Mouse (Mus musculus): ENCODE measurements at regions not wholly inside any gene's neighbourhood (a gene's known extent, or its start where the extent isn't known, plus 50 kb on each side); places are given as distances from the start of the nearest gene placed in this dataset.

GRCm38 (mm10) chr3:137105930-137106329 is 234.9 kb upstream of the Emcn start:
- DNase-seq, result no peak

DNA sequence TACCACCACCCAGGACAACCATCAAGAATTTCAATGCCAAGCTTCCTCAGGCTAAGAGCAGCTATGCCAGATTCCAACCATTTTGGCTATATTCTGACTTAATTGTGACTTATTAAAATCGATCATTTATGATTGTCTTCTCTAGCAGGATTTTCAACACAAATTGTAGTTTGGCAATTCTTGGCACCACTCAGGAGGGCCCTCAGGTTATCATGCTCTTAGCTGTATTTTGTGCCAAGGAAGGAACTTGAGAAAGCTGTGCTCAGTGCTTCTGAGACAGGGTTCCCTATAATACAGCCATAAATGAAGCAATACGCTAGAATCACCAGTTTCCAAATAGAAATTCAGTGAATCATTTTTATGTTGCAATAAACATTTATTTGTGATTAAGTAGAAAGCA is 232.7 kb upstream of the Emcn start:
- no peak for DNase-seq

- no peak for DNase-seq
Observed at GRCm38 (mm10) chr3:137109786-137110185, 231.1 kb upstream of the Emcn start.

DNA sequence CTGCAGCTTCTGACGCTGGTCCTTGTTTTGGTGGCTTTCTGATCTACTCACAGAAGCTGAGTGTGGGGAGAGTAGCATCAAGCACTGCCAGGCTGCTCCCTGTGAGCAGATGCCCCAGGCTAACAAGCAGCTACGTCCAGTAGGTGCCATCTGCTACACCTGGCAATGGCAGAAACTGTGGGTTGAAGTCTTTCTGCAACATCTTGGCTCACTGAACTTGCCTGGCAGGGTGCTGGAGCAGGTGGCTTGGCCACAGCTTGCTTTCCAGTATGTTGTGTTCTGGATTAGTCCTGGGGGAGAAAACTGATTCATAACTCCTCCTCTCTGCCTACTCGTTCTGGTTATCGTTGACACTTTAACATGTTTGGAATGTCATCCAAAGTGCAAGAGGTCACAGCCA is 230.4 kb upstream of the Emcn start:
- no peak for DNase-seq

DNA sequence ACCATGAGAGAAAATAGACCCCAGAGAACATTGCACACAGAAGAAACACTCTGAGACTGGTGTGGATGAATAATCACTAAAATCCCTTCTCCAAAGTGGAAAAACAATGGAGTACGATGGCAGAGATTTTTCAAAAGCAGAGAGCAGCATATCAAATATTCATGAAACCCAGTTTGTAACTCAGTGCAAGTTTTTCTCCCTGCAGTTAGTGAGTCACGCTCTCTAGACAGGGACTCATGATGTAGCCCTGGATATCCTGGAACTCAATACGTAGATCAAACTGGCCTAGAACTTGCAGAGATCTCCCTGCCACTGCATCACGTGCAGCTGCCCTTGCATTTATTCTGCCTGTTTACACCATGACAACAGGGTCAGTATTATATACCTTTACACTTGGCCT is 210.9 kb upstream of the Emcn start:
- no peak for DNase-seq

DNA sequence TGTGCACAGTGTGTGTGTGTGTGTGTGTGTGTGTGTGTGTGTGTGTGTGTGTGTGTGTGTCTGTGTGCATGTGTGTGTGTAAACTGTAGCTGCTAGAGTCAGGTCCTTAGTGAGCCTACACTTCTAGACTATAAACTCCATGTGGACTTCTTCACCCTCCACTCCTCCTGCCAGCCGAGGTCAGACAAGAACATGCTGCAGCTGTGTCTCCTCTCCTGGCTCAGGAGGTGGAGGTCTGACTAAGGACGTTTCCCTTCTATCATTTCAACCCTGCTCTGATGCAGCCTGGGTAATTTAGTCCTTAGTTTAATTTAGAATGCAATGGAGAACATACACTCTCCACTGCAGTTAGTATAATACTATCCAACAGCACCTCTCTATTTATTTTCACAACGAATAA is 198.8 kb upstream of the Emcn start:
- DNase-seq, result no peak

DNA sequence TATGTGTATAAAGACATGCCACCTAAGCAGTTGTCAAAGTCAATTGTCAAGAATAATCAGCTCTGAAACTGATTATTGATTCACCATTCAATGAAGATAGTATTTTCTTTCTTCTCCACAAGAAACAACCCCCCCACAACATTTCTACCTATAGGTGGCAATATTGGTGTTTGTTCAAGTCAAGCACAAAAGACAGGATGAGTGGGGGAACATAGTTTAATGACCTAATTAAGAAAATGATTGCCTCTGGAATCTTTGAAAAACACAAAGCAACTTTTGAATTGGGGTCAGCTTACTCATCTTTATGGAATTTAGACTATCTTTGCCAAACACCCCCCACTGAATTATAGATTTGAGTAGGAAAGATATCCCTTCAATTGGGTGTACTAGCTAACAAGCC is 194.8 kb upstream of the Emcn start:
- DNase-seq, result no peak

DNA sequence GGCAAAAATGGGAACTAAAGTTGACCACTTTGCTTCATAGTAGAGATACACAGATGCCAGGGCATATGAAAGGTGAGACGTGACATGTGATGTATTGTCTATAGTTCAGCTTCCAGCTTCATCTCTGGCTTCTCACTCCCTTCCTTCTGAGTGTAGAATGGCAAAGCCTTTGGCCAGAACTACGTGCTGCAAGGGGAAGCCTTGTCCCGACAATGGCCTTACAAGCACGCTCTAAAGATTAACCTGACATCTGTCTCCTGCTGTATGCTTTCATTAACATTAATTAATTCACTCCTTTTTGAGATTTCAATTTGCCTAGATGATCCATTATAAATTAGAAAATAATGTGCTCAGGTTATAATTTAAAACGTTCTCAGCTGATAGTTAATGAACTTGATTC is 193.5 kb upstream of the Emcn start:
- no peak for DNase-seq

DNA sequence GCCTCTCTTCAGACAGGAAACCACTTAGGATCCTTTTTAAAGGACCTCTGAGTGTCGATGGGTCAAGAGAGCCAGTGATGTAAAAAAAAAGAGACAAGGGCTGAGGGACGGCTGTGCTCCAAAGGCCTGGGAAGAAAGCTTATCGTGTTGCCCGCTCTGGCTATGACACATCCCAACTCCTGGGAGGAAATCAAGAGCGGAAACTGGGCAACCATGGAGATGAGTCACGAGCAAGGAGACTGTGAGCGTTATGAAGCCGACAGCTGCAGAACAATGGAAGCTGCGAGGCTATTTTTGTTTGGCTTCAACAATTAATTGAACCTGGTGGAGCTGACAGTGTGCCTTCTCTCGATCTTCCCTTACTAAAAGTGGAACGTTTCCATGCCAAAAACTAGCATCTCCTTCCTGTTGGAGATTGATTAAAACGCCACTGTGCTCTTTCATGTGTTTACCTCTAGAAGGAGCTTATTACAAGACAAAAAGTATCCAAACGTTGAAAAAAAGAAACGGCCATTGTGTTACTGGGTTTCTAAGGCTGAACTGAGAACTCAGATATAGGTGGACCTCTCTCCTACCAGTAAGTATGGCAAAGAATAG is 190.4 kb upstream of the Emcn start:
- peak; percentile 48 for DNase-seq

GRCm38 (mm10) chr3:137151431-137151830 is 189.4 kb upstream of the Emcn start:
- no peak for DNase-seq

- DNase-seq, result peak; percentile 4
Observed at GRCm38 (mm10) chr3:137153234-137153633, 187.6 kb upstream of the Emcn start.

GRCm38 (mm10) chr3:137154200-137155042 is 186.4 kb upstream of the Emcn start:
- no peak for DNase-seq

- DNase-seq, result no peak
Observed at GRCm38 (mm10) chr3:137155043-137155404, 185.8 kb upstream of the Emcn start.

GRCm38 (mm10) chr3:137156250-137156975 is 184.5 kb upstream of the Emcn start:
- peak; percentile 28 for DNase-seq

GRCm38 (mm10) chr3:137189035-137189434 is 151.8 kb upstream of the Emcn start:
- DNase-seq, result no peak

DNA sequence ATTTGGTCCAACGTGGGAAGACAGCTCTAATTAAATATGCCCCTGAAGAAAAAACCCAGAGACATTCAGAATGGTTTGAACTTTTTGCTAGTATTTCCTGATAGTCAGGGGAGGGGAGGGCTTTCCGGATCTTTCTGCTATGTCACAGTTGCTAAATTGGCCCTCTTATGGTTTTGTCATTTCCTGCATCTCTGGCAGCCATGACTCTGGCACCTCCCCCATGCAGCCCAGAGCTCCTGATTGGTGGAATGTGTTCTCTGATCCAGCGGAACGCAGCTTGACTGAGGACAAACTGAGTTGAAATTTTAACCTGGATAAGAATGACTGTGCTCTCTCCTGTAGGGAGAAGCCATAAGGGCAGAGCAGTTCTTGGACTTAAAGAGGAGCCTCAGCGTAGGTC is 150.4 kb upstream of the Emcn start:
- no peak for DNase-seq

DNA sequence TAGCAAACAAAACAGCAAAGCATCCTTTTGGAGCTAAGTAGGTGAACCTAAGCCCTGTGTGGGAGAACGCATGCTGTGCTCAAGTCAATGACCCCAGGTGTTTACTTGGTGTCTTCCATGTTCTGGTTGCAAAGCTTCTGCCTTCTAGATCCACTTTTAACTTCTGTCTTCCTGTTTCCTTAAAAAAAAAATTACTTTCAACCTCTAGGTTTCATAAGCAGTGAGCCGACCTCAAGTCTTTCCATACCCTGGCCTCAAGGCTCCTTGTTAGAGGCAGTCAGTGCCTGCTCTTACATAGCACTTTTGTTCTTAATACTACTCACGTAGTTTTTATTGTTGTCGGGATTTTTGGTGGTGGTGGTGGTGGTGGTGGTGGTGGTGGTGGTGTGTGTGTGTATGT is 149.9 kb upstream of the Emcn start:
- no peak for DNase-seq

GRCm38 (mm10) chr3:137193873-137194272 is 147.0 kb upstream of the Emcn start:
- no peak for DNase-seq

DNA sequence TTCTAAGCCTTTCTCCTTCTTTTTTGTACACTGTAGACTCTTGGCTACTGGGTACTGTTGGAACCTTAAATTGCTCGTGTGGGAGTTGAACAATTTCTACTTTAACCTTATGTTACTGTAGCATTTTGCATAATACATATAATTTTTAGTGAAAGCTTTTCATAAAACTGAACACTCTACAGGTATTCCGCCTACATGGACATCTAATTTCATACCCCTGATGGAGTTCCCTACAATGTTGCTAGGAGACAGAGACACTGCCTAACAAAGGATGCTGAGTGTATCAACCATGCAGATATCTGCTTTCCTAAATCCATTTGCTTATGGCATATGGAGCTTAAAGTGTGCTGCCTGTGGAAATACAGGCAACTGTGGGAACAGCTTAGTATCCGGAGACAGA is 129.2 kb upstream of the Emcn start:
- DNase-seq, result no peak

DNA sequence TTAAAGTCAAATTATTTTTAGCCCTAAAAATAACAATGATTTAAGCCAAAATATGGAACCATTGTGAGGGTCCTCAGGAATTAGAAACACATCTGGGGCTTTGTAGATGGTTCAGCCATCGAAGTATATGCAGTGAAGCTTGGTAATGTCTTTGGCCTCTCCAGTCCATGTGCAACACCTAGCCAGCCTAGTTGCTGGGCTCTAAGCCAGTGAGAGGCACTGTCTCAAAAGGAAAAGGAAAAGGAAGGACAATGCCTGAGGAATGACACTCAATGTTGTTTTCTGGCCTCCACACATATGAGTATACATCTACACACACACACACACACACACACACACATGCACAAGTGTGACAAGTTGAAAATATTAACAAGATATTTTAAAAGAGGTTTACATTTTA is 124.8 kb upstream of the Emcn start:
- no peak for DNase-seq

DNA sequence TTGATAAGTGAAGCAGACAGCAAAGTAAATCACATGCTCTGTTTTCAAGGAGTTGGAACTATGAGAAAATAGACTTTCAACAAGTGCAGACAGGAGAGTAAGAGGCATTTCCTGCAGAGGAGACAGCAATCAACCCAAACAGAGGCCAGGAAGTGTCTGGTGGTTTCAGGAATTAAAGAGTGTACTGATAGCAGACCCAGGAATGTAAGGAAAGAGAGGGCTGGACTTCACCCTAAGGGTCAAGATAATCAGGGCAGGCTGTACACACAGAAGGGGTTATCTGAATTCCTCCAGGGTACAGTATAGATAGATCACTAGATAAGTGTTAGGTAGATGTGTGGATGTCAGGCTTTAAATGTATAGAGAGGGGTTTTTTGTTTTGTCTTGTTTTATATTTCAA is 123.6 kb upstream of the Emcn start:
- no peak for DNase-seq

DNA sequence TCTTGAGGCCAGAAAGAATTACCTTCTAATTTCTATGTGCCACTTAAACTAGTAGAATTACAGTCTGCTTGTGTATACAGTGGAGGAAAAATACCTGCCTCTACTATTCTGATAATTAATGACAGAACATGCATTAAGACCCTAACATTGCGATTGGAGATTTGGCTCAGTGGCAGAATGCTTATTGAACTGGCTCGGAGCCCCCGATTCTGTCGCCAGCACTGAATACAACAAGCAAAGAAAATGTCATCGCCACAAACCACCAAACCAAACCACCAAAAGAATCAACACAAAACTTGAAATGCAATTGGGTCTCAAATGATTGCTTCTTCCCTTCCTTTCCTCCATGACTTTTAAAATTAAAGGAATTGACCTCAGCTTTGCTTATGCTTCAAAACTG is 122.9 kb upstream of the Emcn start:
- no peak for DNase-seq

GRCm38 (mm10) chr3:137226151-137226550 is 114.7 kb upstream of the Emcn start:
- DNase-seq, result no peak

Data from kidney, adult 18-20 months (tissue).